Mouse (Mus musculus) heart, embryonic 12.5 days (tissue): Measurements from ENCODE around the gene Atp5f1. TPM values are rescaled to one million over a fixed set of nuclear protein-coding genes. Genes with fewer than 3 reads are reported as not detected.
A peak's percentile ranks its signal among the peaks of the same experiment; 100 is the strongest.

Experiments
- ATAC-seq: fragments of 200-750 bp; cut with Nextera tagmentation; 2 replicates; pipeline ENCODE4 v1.8.0; 2017; ENCODE audit warnings: moderate TSS enrichment, moderate library complexity; ENCODE audit not compliant: insufficient number of reproducible peaks, low FRiP score
- H3K27ac ChIP-seq: fragments of 300-500 bp; sonication (generic); 2 replicates; pipeline ENCODE4 v1.5.1; 2016; ENCODE audit warnings: mild to moderate bottlenecking, moderate library complexity; ENCODE audit not compliant: poor library complexity, severe bottlenecking
- H3K27me3 ChIP-seq: fragments of 300-500 bp; sonication (generic); replicated peaks from 2 replicates; pipeline ENCODE4 v1.6.1; 2016; ENCODE audit warnings: mild to moderate bottlenecking, moderate library complexity
- H3K36me3 ChIP-seq: fragments of 300-500 bp; sonication (generic); 2 replicates; pipeline ENCODE4 v1.6.1; 2016; ENCODE audit warnings: mild to moderate bottlenecking, moderate library complexity
- H3K4me1 ChIP-seq: fragments of 300-500 bp; sonication (generic); replicated peaks from 2 replicates; pipeline ENCODE4 v1.6.1; 2016; ENCODE audit warnings: mild to moderate bottlenecking
- H3K4me2 ChIP-seq: fragments of 300-500 bp; sonication (generic); 2 replicates; pipeline ENCODE4 v1.6.1; 2016; ENCODE audit warnings: mild to moderate bottlenecking, moderate library complexity
- H3K4me3 ChIP-seq: fragments of 300-500 bp; sonication (generic); 2 replicates; pipeline ENCODE4 v1.5.1; 2016; ENCODE audit warnings: mild to moderate bottlenecking
- H3K9ac ChIP-seq: fragments of 300-500 bp; sonication (generic); 2 replicates; pipeline ENCODE4 v1.6.1; 2016; ENCODE audit warnings: mild to moderate bottlenecking, moderate library complexity
- H3K9me3 ChIP-seq: fragments of 300-500 bp; sonication (generic); replicated peaks from 2 replicates; pipeline ENCODE4 v1.6.1; 2016; ENCODE audit warnings: mild to moderate bottlenecking, moderate library complexity
- WGBS: fragments of 180-500 bp; shearing (Covaris S2); methylation state at CpG from one replicate; pipeline ENCODE4 v1.1.7; 2016; 5-methylcytosine and 5-hydroxymethylcytosine counted together
- polyA plus RNA-seq: library from polyadenylated mRNA; unstranded; fragments of >200 nt; fragmentation: Nextera tagmentation; extraction: Ambion mirVana; gene quantifications from 2 replicates; pipeline ENCODE4 v1.2.1, GENCODE M21; 2016

The Atp5f1 gene
- polyA plus RNA-seq, 1 experiment from 2014 or later = 746 TPM

DNA sequence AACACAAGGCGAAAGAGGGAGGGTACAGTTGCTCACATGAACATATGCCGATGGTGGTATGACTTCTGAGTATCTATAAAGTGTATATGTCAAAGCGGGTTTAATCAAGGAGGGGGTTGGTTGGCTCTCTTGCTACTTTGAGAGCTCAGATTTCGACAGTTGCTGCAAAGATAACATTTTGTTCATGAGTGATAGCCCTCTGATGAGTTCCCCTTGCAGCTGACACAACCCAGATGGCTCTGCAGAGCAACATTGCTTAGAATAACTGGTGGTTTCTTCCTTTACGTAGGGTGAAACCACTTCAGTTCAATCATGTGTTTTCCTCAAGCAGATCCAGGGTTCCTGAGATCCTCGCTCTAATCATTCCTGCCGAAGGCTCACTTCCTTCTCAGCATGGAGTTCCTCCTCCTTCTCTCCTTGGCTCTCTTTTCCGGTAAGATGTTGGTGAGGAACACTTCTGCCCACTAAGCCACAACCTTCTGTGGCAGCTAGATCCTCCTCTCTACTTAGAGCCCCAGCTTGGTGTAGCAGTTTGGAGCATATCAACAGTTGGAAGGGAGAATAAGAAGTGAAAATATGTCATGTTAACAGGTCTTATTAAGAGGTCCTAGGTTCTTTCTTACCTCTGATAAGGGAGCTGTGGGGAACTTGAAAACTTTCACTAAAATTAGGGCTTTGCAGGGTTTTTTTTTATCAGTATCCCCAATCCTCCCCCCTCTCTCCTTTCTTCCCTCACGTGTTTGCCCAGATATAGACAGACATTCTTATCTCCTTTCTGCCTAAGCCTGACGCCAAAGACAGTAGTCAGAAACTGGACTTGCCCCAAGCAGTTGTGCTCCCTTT lies 45.8 kb downstream of the Atp5f1 start:
- WGBS = 12% methylated on average over 10 of the region's 10 CpGs
- ATAC-seq = peak; percentile 52; the same call in 1 of the 2 replicates
- H3K4me3 ChIP-seq = no peak overlapping the region
- no peaks in the 10 kb centered on the region for H3K9me3 ChIP-seq
- 0 out of 2 replicates have a peak, but pooled peaks cover 9% of the 10 kb centered on the region for H3K27me3 ChIP-seq
- peak overlapping the region; percentile 65 for H3K27ac ChIP-seq
- no peak overlapping the region for H3K9ac ChIP-seq
- H3K36me3 ChIP-seq = no peaks in the 10 kb centered on the region
- peak overlapping the region; percentile 37 for H3K4me2 ChIP-seq
- peaks cover 40% of the 10 kb centered on the region for H3K4me1 ChIP-seq

GRCm38 (mm10) chr3:105912097-105912880 lies 47.6 kb downstream of the Atp5f1 start:
- Histone ChIP-seq H3K36me3 (no peaks in the 10 kb centered on the region), H3K9ac (no peak overlapping the region), H3K9me3 (no peaks in the 10 kb centered on the region), H3K27me3 (0 out of 2 replicates have a peak, but pooled peaks cover 9% of the 10 kb centered on the region), H3K4me1 (peaks cover 40% of the 10 kb centered on the region), H3K4me3 (no peak overlapping the region), H3K4me2 (no peak overlapping the region), H3K27ac (no peak overlapping the region)
- 55% methylated on average over 9 of the region's 9 CpGs for WGBS
- ATAC-seq = no peak

GRCm38 (mm10) chr3:105910519-105911190 lies 49.2 kb downstream of the Atp5f1 start:
- ATAC-seq = no peak
- Histone ChIP-seq H3K4me3 (no peak overlapping the region), H3K4me1 (peaks cover 40% of the 10 kb centered on the region), H3K9ac (no peak overlapping the region), H3K9me3 (no peaks in the 10 kb centered on the region), H3K27me3 (0 out of 2 replicates have a peak, but pooled peaks cover 9% of the 10 kb centered on the region), H3K4me2 (no peak overlapping the region), H3K36me3 (no peaks in the 10 kb centered on the region), H3K27ac (no peak overlapping the region)
- WGBS = 72% methylated on average over 11 of the region's 11 CpGs

- H3K27ac ChIP-seq = no peak overlapping the region
- no peak for ATAC-seq
- no peaks in the 10 kb centered on the region for H3K36me3 ChIP-seq
- no peak overlapping the region for H3K4me2 ChIP-seq
- peaks cover 26% of the 10 kb centered on the region for H3K4me1 ChIP-seq
- H3K4me3 ChIP-seq = no peak overlapping the region
- H3K9me3 ChIP-seq = no peaks in the 10 kb centered on the region
- 0 out of 2 replicates have a peak, but pooled peaks cover 14% of the 10 kb centered on the region for H3K27me3 ChIP-seq
- no peak overlapping the region for H3K9ac ChIP-seq
- WGBS = 89% methylated on average over 4 of the region's 4 CpGs
Observed at GRCm38 (mm10) chr3:105908976-105909375, 50.9 kb downstream of the Atp5f1 start.

DNA sequence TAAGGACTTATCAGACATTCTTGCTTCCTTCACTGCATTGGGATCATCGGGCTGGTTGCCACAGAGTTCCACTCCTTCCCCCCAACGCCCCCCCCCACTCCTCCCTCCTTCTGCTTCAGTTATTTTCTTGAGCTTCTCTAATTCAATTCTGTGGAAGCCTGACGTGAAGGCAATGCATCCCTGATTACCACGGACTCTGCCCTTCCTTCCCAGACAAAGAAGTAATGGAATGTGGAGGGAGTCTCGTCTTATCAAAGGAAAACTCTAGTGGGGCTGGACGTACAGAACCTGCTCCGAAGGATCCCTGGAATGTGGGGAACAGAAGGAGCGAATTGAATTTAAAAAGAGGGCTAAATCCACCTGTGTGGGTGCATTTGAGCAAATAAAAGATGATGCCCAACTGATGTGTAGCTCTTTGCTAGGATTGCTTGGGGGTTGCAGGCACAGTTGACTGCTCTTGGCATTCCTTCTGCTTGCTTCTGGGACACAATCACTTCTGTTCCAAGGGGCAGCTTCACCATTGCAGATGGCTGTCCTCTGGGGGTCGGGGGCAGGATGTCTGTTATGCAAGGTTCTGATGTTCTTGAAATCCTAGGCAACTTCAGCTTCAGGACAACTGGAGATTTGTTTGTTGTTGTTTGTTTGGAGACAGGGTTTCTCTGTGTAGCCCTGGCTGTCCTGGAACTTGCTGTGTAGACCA lies 51.8 kb downstream of the Atp5f1 start:
- ATAC-seq = no peak
- Histone ChIP-seq H3K27me3 (0 out of 2 replicates have a peak, but pooled peaks cover 15% of the 10 kb centered on the region), H3K9me3 (no peaks in the 10 kb centered on the region), H3K9ac (no peak overlapping the region), H3K27ac (no peak overlapping the region), H3K4me3 (no peak overlapping the region), H3K4me1 (peaks cover 18% of the 10 kb centered on the region), H3K4me2 (no peak overlapping the region), H3K36me3 (no peaks in the 10 kb centered on the region)
- WGBS = 28% methylated on average over 9 of the region's 9 CpGs

DNA sequence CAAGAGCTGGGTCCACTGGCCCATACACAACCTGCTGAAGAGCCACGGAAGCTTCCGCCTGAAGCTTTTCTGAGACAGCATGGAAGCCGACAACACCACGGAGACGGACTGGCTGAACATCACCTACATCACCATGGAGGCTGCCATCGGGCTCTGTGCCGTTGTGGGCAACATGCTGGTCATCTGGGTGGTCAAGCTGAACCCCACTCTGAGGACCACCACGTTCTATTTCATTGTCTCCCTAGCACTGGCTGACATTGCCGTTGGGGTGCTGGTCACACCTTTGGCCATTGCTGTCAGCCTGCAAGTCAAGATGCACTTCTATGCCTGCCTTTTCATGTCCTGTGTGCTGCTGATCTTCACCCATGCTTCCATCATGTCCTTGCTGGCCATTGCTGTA lies 55.2 kb downstream of the Atp5f1 start:
- Histone ChIP-seq H3K9ac (no peak overlapping the region), H3K9me3 (no peaks in the 10 kb centered on the region), H3K4me3 (no peak overlapping the region), H3K27me3 (peaks cover 31% of the 10 kb centered on the region), H3K27ac (no peak overlapping the region), H3K4me2 (no peak overlapping the region), H3K4me1 (peaks cover 11% of the 10 kb centered on the region), H3K36me3 (no peaks in the 10 kb centered on the region)
- no peak for ATAC-seq
- WGBS = 92% methylated on average over 9 of the region's 9 CpGs

- H3K9me3 ChIP-seq = no peaks in the 10 kb centered on the region
Observed at GRCm38 (mm10) chr3:105904213-105904612, 55.7 kb downstream of the Atp5f1 start.

DNA sequence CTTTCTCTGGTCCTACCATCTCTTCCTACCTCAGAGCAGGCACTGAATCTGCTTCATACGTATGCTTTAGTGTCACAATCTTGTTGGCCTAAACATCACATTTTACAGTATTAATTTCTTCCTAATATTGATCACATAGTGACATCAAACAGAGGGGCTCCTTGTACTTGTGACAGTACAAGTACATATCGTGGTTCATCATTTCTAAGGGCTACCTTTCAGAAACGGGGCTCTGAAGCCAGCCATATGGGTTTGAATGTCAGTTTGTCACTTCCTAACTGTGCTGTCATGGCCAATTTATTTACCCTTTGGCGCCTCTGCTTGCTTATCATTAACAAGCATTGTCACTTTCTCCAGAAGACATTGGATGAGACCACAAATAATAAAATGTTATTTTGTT lies 58.4 kb downstream of the Atp5f1 start:
- 67% methylated on average over 4 of the region's 4 CpGs for WGBS
- no peak for ATAC-seq
- H3K27me3 ChIP-seq = peaks cover 31% of the 10 kb centered on the region
- no peaks in the 10 kb centered on the region for H3K36me3 ChIP-seq
- H3K27ac ChIP-seq = no peak overlapping the region
- peaks cover 5% of the 10 kb centered on the region for H3K4me1 ChIP-seq
- H3K9ac ChIP-seq = no peak overlapping the region
- H3K9me3 ChIP-seq = no peaks in the 10 kb centered on the region
- no peak overlapping the region for H3K4me2 ChIP-seq
- no peak overlapping the region for H3K4me3 ChIP-seq

More at GRCm38 (mm10) chr3:105904213-105904612, 55.7 kb downstream of the Atp5f1 start:
- WGBS = 45% methylated on average over 4 of the region's 4 CpGs
- Histone ChIP-seq H3K9ac (no peak overlapping the region), H3K4me1 (peaks cover 14% of the 10 kb centered on the region), H3K4me3 (no peak overlapping the region), H3K27ac (no peak overlapping the region), H3K36me3 (no peaks in the 10 kb centered on the region), H3K27me3 (peaks cover 31% of the 10 kb centered on the region), H3K4me2 (no peak overlapping the region)
- ATAC-seq = no peak

DNA sequence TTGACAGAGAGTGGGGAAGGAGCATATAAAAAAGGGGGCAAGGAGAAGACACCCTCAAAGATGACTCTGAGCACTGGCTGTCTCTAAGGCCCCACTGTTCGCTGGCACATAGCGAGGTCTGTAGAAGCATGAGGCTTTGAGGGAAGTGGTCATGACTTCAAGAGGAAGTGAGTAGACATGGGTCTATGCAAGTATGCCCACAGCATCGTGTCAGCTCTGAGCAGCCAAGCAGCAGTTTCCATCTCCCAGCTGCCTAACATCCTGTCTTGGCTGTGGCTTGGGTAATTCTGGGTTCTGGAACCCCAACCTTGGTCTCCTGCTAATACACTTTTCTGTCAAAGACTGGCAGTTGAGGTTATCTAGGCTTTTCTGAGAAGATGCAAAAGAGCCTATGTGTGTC lies 59.2 kb downstream of the Atp5f1 start:
- 74% methylated on average over 3 of the region's 3 CpGs for WGBS
- ATAC-seq = no peak

GRCm38 (mm10) chr3:105900266-105900665 lies 59.6 kb downstream of the Atp5f1 start:
- Histone ChIP-seq H3K4me2 (no peak overlapping the region), H3K4me1 (peaks cover 9% of the 10 kb centered on the region), H3K27ac (no peak overlapping the region), H3K9me3 (no peaks in the 10 kb centered on the region), H3K27me3 (peaks cover 31% of the 10 kb centered on the region), H3K4me3 (no peak overlapping the region), H3K9ac (no peak overlapping the region), H3K36me3 (no peaks in the 10 kb centered on the region)
- ATAC-seq = no peak
- WGBS = 74% methylated on average over 6 of the region's 6 CpGs

More for the DNA sequence above, 59.2 kb downstream of the Atp5f1 start:
- H3K9me3 ChIP-seq = no peaks in the 10 kb centered on the region
- H3K4me2 ChIP-seq = no peak overlapping the region
- no peak overlapping the region for H3K4me3 ChIP-seq
- peaks cover 5% of the 10 kb centered on the region for H3K4me1 ChIP-seq
- H3K9ac ChIP-seq = no peak overlapping the region
- peaks cover 31% of the 10 kb centered on the region for H3K27me3 ChIP-seq
- H3K36me3 ChIP-seq = no peaks in the 10 kb centered on the region
- no peak overlapping the region for H3K27ac ChIP-seq
